Mouse (Mus musculus) lung, adult 2 months (tissue): ENCODE measurements around the gene Nacc1. TPM values are rescaled to one million over a fixed set of nuclear protein-coding genes. Genes with fewer than 3 reads are reported as not detected.

Source experiments
- DNase-seq: peaks from one replicate; pipeline ENCODE4 v3.0.0; 2022
- H3K4me1 ChIP-seq: fragments of 200-500 bp; 2 replicates; pipeline ENCODE4 v1.6.1; 2011; ENCODE audit warnings: low read length; ENCODE audit not compliant: control insufficient read depth, insufficient read depth
- H3K4me3 ChIP-seq: fragments of 200-500 bp; replicated peaks from 2 replicates; pipeline ENCODE3; 2011; ENCODE audit warnings: low read depth, mild to moderate bottlenecking, control low read depth, low read length; ENCODE audit errors: extremely low read depth
- CTCF ChIP-seq: fragments of 200-500 bp; IDR thresholded peaks from 2 replicates; pipeline ENCODE4 v1.5.1; 2011; ENCODE audit warnings: mild to moderate bottlenecking, low read length, control low read depth; ENCODE audit not compliant: insufficient read depth
- POLR2A ChIP-seq: fragments of 200-500 bp; IDR thresholded peaks from 2 replicates; pipeline ENCODE4 v1.6.1; 2011; ENCODE audit warnings: low read depth, mild to moderate bottlenecking, control low read depth, low read length, borderline replicate concordance; ENCODE audit errors: extremely low read depth
- WGBS: fragments of 180-500 bp; shearing (Covaris S2); methylation state at CpG from one replicate; pipeline ENCODE4 v1.1.7; 2018; 5-methylcytosine and 5-hydroxymethylcytosine counted together
- polyA plus RNA-seq: library from polyadenylated mRNA; depleted of rRNA; stranded (reverse); fragments of >200 nt; gene quantifications from 2 replicates; pipeline ENCODE4 v1.2.3, GENCODE M21; 2012; rRNA removed

Gene Nacc1
- polyA plus RNA-seq, 1 experiment: 81.8 TPM

- WGBS: 73% methylated on average over 8 of the region's 8 CpGs
- no peak for DNase-seq
- no peak overlapping the region for H3K4me3 ChIP-seq
- no peaks in the 10 kb centered on the region for H3K4me1 ChIP-seq
- TF ChIP-seq POLR2A (no peak), CTCF (no peak)
Observed at GRCm38 (mm10) chr8:84621102-84621625, 66.5 kb downstream of the Nacc1 start.

Other genes with a start within 250 kb of the Nacc1 start
- gene Ier2, start 25.0 kb downstream of the Nacc1 start, polyA plus RNA-seq: 34.6 and 47.1 TPM in 2 replicates
- gene Trmt1, start 1.6 kb downstream of the Nacc1 start, polyA plus RNA-seq: 87.5 and 99.1 TPM in 2 replicates
- gene Lyl1, start 13.6 kb upstream of the Nacc1 start, polyA plus RNA-seq: 20.2 and 21.9 TPM in 2 replicates
- 2.0 and 2.8 TPM in 2 replicates for gene G430095P16Rik, start 35.1 kb upstream of the Nacc1 start, polyA plus RNA-seq
- gene Nfix, start 112.5 kb upstream of the Nacc1 start, polyA plus RNA-seq: 80.1 and 96.2 TPM in 2 replicates
- 2.5 and 2.9 TPM in 2 replicates for gene Dand5, start 135.0 kb upstream of the Nacc1 start, polyA plus RNA-seq
- 21.3 and 31.7 TPM in 2 replicates for gene Gadd45gip1, start 143.7 kb upstream of the Nacc1 start, polyA plus RNA-seq
- 72.6 and 75.9 TPM in 2 replicates for gene Rad23a, start 152.8 kb upstream of the Nacc1 start, polyA plus RNA-seq
- gene Calr, start 159.1 kb upstream of the Nacc1 start, polyA plus RNA-seq: 152 and 189 TPM in 2 replicates
- gene Farsa, start 169.1 kb upstream of the Nacc1 start, polyA plus RNA-seq: 33.8 and 42.4 TPM in 2 replicates
- gene Syce2, start 184.2 kb upstream of the Nacc1 start, polyA plus RNA-seq: 1.5 and 1.8 TPM in 2 replicates
- 65.8 and 75.3 TPM in 2 replicates for gene Gcdh, start 206.1 kb upstream of the Nacc1 start, polyA plus RNA-seq
- gene Klf1, start 214.1 kb upstream of the Nacc1 start, polyA plus RNA-seq: 0.14 and 0.23 TPM in 2 replicates
- 19.6 and 26.7 TPM in 2 replicates for gene Dnase2a, start 220.7 kb upstream of the Nacc1 start, polyA plus RNA-seq
- 0.34 and 0.41 TPM in 2 replicates for gene Mast1, start 249.5 kb upstream of the Nacc1 start, polyA plus RNA-seq